Mouse (Mus musculus) CH12.LX (cell line): ENCODE results near the gene Fads2. TPM values are rescaled to one million over a fixed set of nuclear protein-coding genes. Genes with fewer than 3 reads are reported as not detected.

ENCODE experiments used
- DNase-seq: peaks from one replicate; pipeline ENCODE4 v3.0.0-alpha.2; 2013; ENCODE audit errors: extremely low read depth
- H3K27ac ChIP-seq: 2 replicates; pipeline ENCODE4 v1.5.1; 2012; ENCODE audit warnings: low read depth, mild to moderate bottlenecking, control low read depth, moderate library complexity; ENCODE audit not compliant: insufficient read depth
- H3K27me3 ChIP-seq: replicated peaks from 2 replicates; pipeline ENCODE3; 2012; ENCODE audit warnings: inconsistent platforms
- H3K36me3 ChIP-seq, 2 experiments: replicated peaks in 1 of 2; 2 replicates each; pipeline versions ENCODE3 to v1.6.1; 2012; ENCODE audit warnings: inconsistent platforms in 1 of 2, low read length in 1 of 2, mild to moderate bottlenecking in 1 of 2, mixed read lengths in 1 of 2, moderate library complexity in 1 of 2; ENCODE audit not compliant: control insufficient read depth in 1 of 2, insufficient read depth in 1 of 2
- H3K4me1 ChIP-seq, 2 experiments: 2 replicates each; pipeline ENCODE4 v1.6.1; 2012; ENCODE audit warnings: inconsistent platforms in 1 of 2, moderate library complexity in 1 of 2; ENCODE audit not compliant: insufficient read depth in 2 of 2, control insufficient read depth in 1 of 2
- H3K4me2 ChIP-seq: 2 replicates; pipeline ENCODE4 v1.6.1; 2012; ENCODE audit warnings: low read depth, mild to moderate bottlenecking, control low read depth; ENCODE audit not compliant: poor library complexity, insufficient read depth, severe bottlenecking
- H3K4me3 ChIP-seq, 3 experiments: fragments of 150-350 bp in 1 of 3; sonication (generic) in 1 of 3; replicated peaks in 1 of 3; 2 replicates each; pipeline versions ENCODE3 to v1.5.1; 2011 to 2012; ENCODE audit warnings: low read depth in 2 of 3, low read length in 2 of 3, mild to moderate bottlenecking in 2 of 3, moderate library complexity in 2 of 3, control low read depth in 1 of 3, improper control_type of control experiment in 1 of 3, inconsistent platforms in 1 of 3, mixed read lengths in 1 of 3; ENCODE audit not compliant: poor library complexity in 1 of 3
- H3K79me2 ChIP-seq: replicated peaks from 2 replicates; pipeline ENCODE4 v1.6.1; 2012; ENCODE audit warnings: mild to moderate bottlenecking, moderate library complexity; ENCODE audit not compliant: control insufficient read depth, poor library complexity, insufficient read depth, severe bottlenecking; ENCODE audit errors: extremely low read depth
- H3K9ac ChIP-seq: 2 replicates; pipeline ENCODE4 v1.6.1; 2012; ENCODE audit warnings: low read depth, mild to moderate bottlenecking, control low read depth, moderate library complexity; ENCODE audit not compliant: insufficient read depth
- H3K9me3 ChIP-seq: replicated peaks from 2 replicates; pipeline ENCODE3; 2012; ENCODE audit warnings: low read length, inconsistent platforms, mixed read lengths
- CHD1 ChIP-seq: IDR thresholded peaks from 2 replicates; pipeline ENCODE4 v1.6.1; 2012; ENCODE audit warnings: low read depth, low read length, improper control_type of control experiment, inconsistent platforms
- CHD2 ChIP-seq: IDR thresholded peaks from 2 replicates; pipeline ENCODE4 v1.6.1; 2011; ENCODE audit warnings: low read length, improper control_type of control experiment
- E2F4 ChIP-seq: IDR thresholded peaks from 2 replicates; pipeline ENCODE4 v1.6.1; 2011; ENCODE audit warnings: low read depth, low read length, improper control_type of control experiment; ENCODE audit not compliant: insufficient replicate concordance
- EP300 ChIP-seq: IDR thresholded peaks from 2 replicates; pipeline ENCODE4 v1.6.1; 2011; ENCODE audit warnings: low read length, improper control_type of control experiment
- GABPA ChIP-seq: IDR thresholded peaks from 2 replicates; pipeline ENCODE4 v1.6.1; 2012; ENCODE audit warnings: low read depth, low read length, improper control_type of control experiment, inconsistent platforms; ENCODE audit not compliant: insufficient replicate concordance
- HCFC1 ChIP-seq: IDR thresholded peaks from 2 replicates; pipeline ENCODE4 v1.6.1; 2012; ENCODE audit warnings: low read depth, mild to moderate bottlenecking, inconsistent platforms, low read length, improper control_type of control experiment
- JUND ChIP-seq: conservative IDR thresholded peaks from 2 replicates; pipeline ENCODE4 v1.6.1; 2011; ENCODE audit warnings: low read depth, low read length, improper control_type of control experiment
- KAT2A ChIP-seq: IDR thresholded peaks from 2 replicates; pipeline ENCODE4 v1.6.1; 2012; ENCODE audit warnings: low read length, improper control_type of control experiment, inconsistent platforms; ENCODE audit not compliant: insufficient replicate concordance
- PAX5 ChIP-seq: IDR thresholded peaks from 2 replicates; pipeline ENCODE4 v1.6.1; 2012; ENCODE audit warnings: low read length, inconsistent platforms, mixed read lengths
- RAD21 ChIP-seq: IDR thresholded peaks from 2 replicates; pipeline ENCODE4 v1.6.1; 2011; ENCODE audit warnings: low read depth, mild to moderate bottlenecking, low read length, improper control_type of control experiment, moderate library complexity
- SIN3A ChIP-seq: IDR thresholded peaks from 2 replicates; pipeline ENCODE4 v1.6.1; 2012; ENCODE audit warnings: low read length, improper control_type of control experiment, inconsistent platforms
- SMC3 ChIP-seq: IDR thresholded peaks from 2 replicates; pipeline ENCODE4 v1.6.1; 2011; ENCODE audit warnings: low read depth, low read length, improper control_type of control experiment
- TCF12 ChIP-seq: IDR thresholded peaks from 2 replicates; pipeline ENCODE4 v1.6.1; 2014; ENCODE audit warnings: low read depth, mild to moderate bottlenecking, inconsistent platforms, low read length, improper control_type of control experiment
- USF1 ChIP-seq: IDR thresholded peaks from 2 replicates; pipeline ENCODE4 v1.6.1; 2014; ENCODE audit warnings: low read depth, mild to moderate bottlenecking, inconsistent platforms, low read length, improper control_type of control experiment
- USF2 ChIP-seq: conservative IDR thresholded peaks from 2 replicates; pipeline ENCODE4 v1.6.1; 2011; ENCODE audit warnings: low read depth, low read length, improper control_type of control experiment
- ZMIZ1 ChIP-seq: IDR thresholded peaks from 2 replicates; pipeline ENCODE4 v1.6.1; 2012; ENCODE audit warnings: low read depth, mild to moderate bottlenecking, inconsistent platforms, low read length, improper control_type of control experiment
- dilution Hi-C: fragments of 300-500 bp; cut with MboI; formaldehyde crosslinking; loops from 2 replicates; pipeline ENCODE4 v1.14.3; 2020; ENCODE audit warnings: low sequenced_read_pairs; ENCODE audit not compliant: extremely low pct_unique_long_range_greater_than_20kb, extremely low pct_ligation_motif_present
- in situ Hi-C: fragments of 300-500 bp; cut with MboI; formaldehyde crosslinking; loops from 3 replicates; pipeline ENCODE4 v1.14.3; 2019; ENCODE audit warnings: low sequenced_read_pairs, low pct_ligation_motif_present, low pct_unique_long_range_greater_than_20kb, mixed read lengths
- polyA plus RNA-seq: library from polyadenylated mRNA; unstranded; fragments of >175 nt; gene quantifications from 2 replicates; pipeline ENCODE4 v1.2.1, GENCODE M21; 2012; ENCODE audit warnings: low read depth; ENCODE audit not compliant: insufficient read length
- total RNA-seq, 2 experiments: library from RNA; depleted of rRNA; stranded (reverse); fragments of 300-350 nt in 1 of 2; fragments of >200 nt in 1 of 2; gene quantifications; 2 replicates each; pipeline ENCODE4 v1.2.3; 2012 to 2014

Fads2 gene
- total and polyA plus RNA-seq, 3 experiments, result 1.7 to 8.1 (median 1.8) TPM

GRCm38 (mm10) chr19:10097826-10098225 lies 3.7 kb downstream of the Fads2 start:
- Histone ChIP-seq H3K27ac (no peak overlapping the region), H3K4me3 (no peak overlapping the region)
- DNase-seq, result no peak
- dilution Hi-C loops, result no loop called here
- TF ChIP-seq TCF12 (no peak), SMC3 (no peak), CHD2 (no peak)
- TF ChIP-seq, all 38 proteins: peak for 0
- in situ Hi-C loops, result no loop called here
- no peak overlapping the region for H3K4me2 ChIP-seq
- H3K79me2 ChIP-seq, result no peaks in the 10 kb centered on the region
- H3K9ac ChIP-seq, result no peak overlapping the region
- no peaks in the 10 kb centered on the region for H3K27me3 ChIP-seq
- H3K4me1 ChIP-seq, result no peaks in the 10 kb centered on the region
- peaks cover 10% of the 10 kb centered on the region for H3K9me3 ChIP-seq
- no peaks in the 10 kb centered on the region for H3K36me3 ChIP-seq

DNA sequence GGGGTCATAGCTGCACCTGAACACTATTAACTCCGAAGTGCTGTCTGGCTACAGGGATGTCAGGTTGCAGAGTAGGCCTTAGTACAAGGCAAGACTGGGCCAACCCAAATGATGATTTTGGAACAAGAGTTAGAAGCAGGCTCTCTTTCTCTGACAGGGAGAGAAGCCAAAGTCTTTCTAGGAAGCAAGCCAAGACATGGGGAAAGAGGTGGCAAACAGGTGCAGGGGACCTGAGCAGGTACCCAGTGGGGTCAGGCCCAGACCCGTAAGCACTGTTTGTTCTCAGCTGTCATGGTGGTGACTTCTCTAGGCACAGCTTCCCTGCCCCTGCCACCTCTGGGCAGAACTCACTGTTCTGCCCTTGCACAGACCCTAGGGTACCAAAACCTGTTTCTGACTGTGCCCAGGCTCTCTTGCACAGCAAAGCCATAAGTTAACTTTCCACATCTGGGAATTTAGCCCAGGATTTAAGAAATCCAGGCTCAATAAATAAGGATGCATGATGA lies 5.1 kb downstream of the Fads2 start:
- no peak overlapping the region for H3K9ac ChIP-seq
- DNase-seq, result no peak
- TF ChIP-seq E2F4, result no peak
- TF ChIP-seq ZMIZ1, result no peak
- TF ChIP-seq JUND, result no peak
- no peak for TF ChIP-seq SIN3A
- no peak for TF ChIP-seq USF2
- TF ChIP-seq RAD21, result no peak
- no peak for TF ChIP-seq EP300
- no peak for TF ChIP-seq KAT2A
- no peak for TF ChIP-seq PAX5
- no peak for TF ChIP-seq HCFC1
- TF ChIP-seq GABPA, result no peak
- TF ChIP-seq USF1, result no peak
- no peak for TF ChIP-seq CHD1
- TF ChIP-seq, all 38 proteins: peak for 0
- no peak overlapping the region for H3K4me2 ChIP-seq
- no peaks in the 10 kb centered on the region for H3K79me2 ChIP-seq
- dilution Hi-C loops (no loop called here), in situ Hi-C loops (no loop called here)
- no peak overlapping the region for H3K27ac ChIP-seq
- H3K9me3 ChIP-seq, result peaks cover 7% of the 10 kb centered on the region
- H3K4me3 ChIP-seq, result no peak overlapping the region
- H3K27me3 ChIP-seq, result no peaks in the 10 kb centered on the region
- no peaks in the 10 kb centered on the region for H3K4me1 ChIP-seq
- no peaks in the 10 kb centered on the region for H3K36me3 ChIP-seq
